Mouse (Mus musculus) lung, postnatal 0 days (tissue): ENCODE measurements around the gene Osbpl7. TPM values are rescaled to one million over a fixed set of nuclear protein-coding genes. Genes with fewer than 3 reads are reported as not detected.

Experiments
- ATAC-seq: fragments of 200-750 bp; cut with Nextera tagmentation; 2 replicates; pipeline ENCODE4 v1.8.0; 2017; ENCODE audit warnings: moderate library complexity
- DNase-seq: peaks from one replicate; pipeline ENCODE4 v3.0.0-alpha.2; 2016; ENCODE audit warnings: low spot score
- H3K27ac ChIP-seq: fragments of 300-500 bp; sonication (generic); 2 replicates; pipeline ENCODE4 v1.5.1; 2014; ENCODE audit warnings: antibody characterized with exemption, mild to moderate bottlenecking, low read length, mixed read lengths
- H3K27me3 ChIP-seq: fragments of 300-500 bp; sonication (generic); replicated peaks from 2 replicates; pipeline ENCODE4 v1.6.1; 2014; ENCODE audit warnings: low read length, mixed read lengths; ENCODE audit not compliant: insufficient read depth
- H3K36me3 ChIP-seq: fragments of 300-500 bp; sonication (generic); 2 replicates; pipeline ENCODE4 v1.6.1; 2014; ENCODE audit warnings: low read length, mixed read lengths; ENCODE audit not compliant: insufficient read depth
- H3K4me1 ChIP-seq: fragments of 300-500 bp; sonication (generic); 2 replicates; pipeline ENCODE4 v1.6.1; 2014; ENCODE audit warnings: antibody characterized with exemption, low read depth, low read length, mixed read lengths; ENCODE audit not compliant: insufficient read depth
- H3K4me2 ChIP-seq: fragments of 300-500 bp; sonication (generic); replicated peaks from 2 replicates; pipeline ENCODE4 v1.6.1; 2014; ENCODE audit warnings: low read depth, mild to moderate bottlenecking, low read length, moderate library complexity, mixed read lengths
- H3K4me3 ChIP-seq: fragments of 300-500 bp; sonication (generic); 2 replicates; pipeline ENCODE4 v1.5.1; 2014; ENCODE audit warnings: low read depth, low read length
- H3K9ac ChIP-seq: fragments of 300-500 bp; sonication (generic); replicated peaks from 2 replicates; pipeline ENCODE4 v1.6.1; 2014; ENCODE audit warnings: low read depth, mild to moderate bottlenecking
- H3K9me3 ChIP-seq: fragments of 300-500 bp; sonication (generic); 2 replicates; pipeline ENCODE4 v1.6.1; 2016; ENCODE audit warnings: low read length, mixed read lengths
- CTCF ChIP-seq: IDR thresholded peaks from 2 replicates; pipeline ENCODE4 v1.5.1; 2016; ENCODE audit warnings: antibody characterized with exemption, mild to moderate bottlenecking
- EP300 ChIP-seq: IDR thresholded peaks from 2 replicates; pipeline ENCODE4 v1.6.1; 2016; ENCODE audit warnings: antibody characterized with exemption, mild to moderate bottlenecking, control low read depth
- WGBS: fragments of 180-500 bp; shearing (Covaris S2); extraction: QIAGEN DNeasy Blood & Tissue Kit; methylation state at CpG from one replicate; pipeline ENCODE4 v1.1.7; 2014; 5-methylcytosine and 5-hydroxymethylcytosine counted together
- polyA plus RNA-seq: library from polyadenylated mRNA; unstranded; fragments of >200 nt; fragmentation: Nextera tagmentation; extraction: Ambion mirVana; gene quantifications from 2 replicates; pipeline ENCODE4 v1.2.1, GENCODE M21; 2015

Osbpl7 gene
- polyA plus RNA-seq, 1 experiment from 2014 or later = 11.9 TPM

- Histone ChIP-seq H3K4me2 (no peak overlapping the region), H3K4me3 (no peak overlapping the region), H3K36me3 (peaks cover 4% of the 10 kb centered on the region; the same call in 1 of the 2 replicates), H3K27me3 (no peaks in the 10 kb centered on the region), H3K9ac (no peak overlapping the region), H3K27ac (no peak overlapping the region), H3K4me1 (no peaks in the 10 kb centered on the region), H3K9me3 (no peaks in the 10 kb centered on the region)
- DNase-seq (peak; percentile 70), ATAC-seq (no peak)
- TF ChIP-seq CTCF (peak; percentile 85), EP300 (no peak)
- WGBS = 19% methylated on average over 3 of the region's 3 CpGs
These were observed 22.1 kb downstream of the Osbpl7 start for GRCm38 (mm10) chr11:97072533-97072932.

- Histone ChIP-seq H3K4me2 (no peak overlapping the region), H3K4me3 (no peak overlapping the region), H3K4me1 (no peaks in the 10 kb centered on the region), H3K36me3 (no peaks in the 10 kb centered on the region), H3K9me3 (no peaks in the 10 kb centered on the region), H3K27ac (no peak overlapping the region), H3K9ac (no peak overlapping the region), H3K27me3 (no peaks in the 10 kb centered on the region)
- ATAC-seq (no peak; the same call in 1 of the 2 replicates), DNase-seq (peak; percentile 25)
- WGBS = 43% methylated on average over 8 of the region's 8 CpGs
- TF ChIP-seq EP300 (no peak), CTCF (no peak)
These were observed 23.8 kb downstream of the Osbpl7 start for GRCm38 (mm10) chr11:97074235-97074634.

GRCm38 (mm10) chr11:97078751-97079150 is 28.3 kb downstream of the Osbpl7 start:
- Histone ChIP-seq H3K27ac (no peak overlapping the region), H3K4me2 (no peak overlapping the region), H3K9ac (no peak overlapping the region), H3K36me3 (no peaks in the 10 kb centered on the region), H3K9me3 (no peaks in the 10 kb centered on the region), H3K4me1 (no peaks in the 10 kb centered on the region), H3K4me3 (no peak overlapping the region), H3K27me3 (no peaks in the 10 kb centered on the region)
- DNase-seq (peak; percentile 55), ATAC-seq (no peak)
- WGBS = 47% methylated on average over 4 of the region's 4 CpGs
- TF ChIP-seq CTCF = no peak
- TF ChIP-seq EP300 = no peak

GRCm38 (mm10) chr11:97080291-97080690 is 29.9 kb downstream of the Osbpl7 start:
- Histone ChIP-seq H3K27ac (no peak overlapping the region), H3K9ac (no peak overlapping the region), H3K4me2 (no peak overlapping the region), H3K4me3 (no peak overlapping the region), H3K9me3 (no peaks in the 10 kb centered on the region), H3K4me1 (no peaks in the 10 kb centered on the region), H3K27me3 (no peaks in the 10 kb centered on the region), H3K36me3 (no peaks in the 10 kb centered on the region)
- TF ChIP-seq EP300 (no peak), CTCF (no peak)
- WGBS = 25% methylated on average over 9 of the region's 9 CpGs
- ATAC-seq (no peak), DNase-seq (no peak)

GRCm38 (mm10) chr11:97082977-97083376 is 32.5 kb downstream of the Osbpl7 start:
- Histone ChIP-seq H3K4me1 (no peaks in the 10 kb centered on the region), H3K4me2 (0 out of 2 replicates have a peak overlapping the region, but pooled peaks have one; percentile 3), H3K9me3 (no peaks in the 10 kb centered on the region), H3K4me3 (no peak overlapping the region), H3K36me3 (no peaks in the 10 kb centered on the region), H3K27me3 (no peaks in the 10 kb centered on the region), H3K27ac (no peak overlapping the region), H3K9ac (no peak overlapping the region)
- ATAC-seq = peak; percentile 26; the same call in 1 of the 2 replicates
- WGBS = 30% methylated on average over 11 of the region's 11 CpGs
- TF ChIP-seq CTCF (peak; percentile 74), EP300 (no peak)
- peak; percentile 74 for DNase-seq

GRCm38 (mm10) chr11:97083401-97084140 is 33.1 kb downstream of the Osbpl7 start:
- no peaks in the 10 kb centered on the region for H3K27me3 ChIP-seq
- WGBS = 11% methylated on average over 22 of the region's 22 CpGs
- H3K9ac ChIP-seq = no peak overlapping the region
- H3K9me3 ChIP-seq = no peaks in the 10 kb centered on the region; the same call in 1 of the 2 replicates
- H3K4me1 ChIP-seq = no peaks in the 10 kb centered on the region
- 0 out of 2 replicates have a peak overlapping the region, but pooled peaks have one; percentile 3 for H3K4me2 ChIP-seq
- DNase-seq (no peak), ATAC-seq (0 out of 2 replicates have a peak, but pooled peaks have one; percentile 17)
- H3K27ac ChIP-seq = no peak overlapping the region
- TF ChIP-seq EP300 (no peak), CTCF (no peak)
- no peak overlapping the region for H3K4me3 ChIP-seq
- no peaks in the 10 kb centered on the region for H3K36me3 ChIP-seq
